In genomic region chr4:86851331-86851730, GRCm38 (mm10) we compare ENCODE assay signal across 17 mouse cellular contexts. TPM values are rescaled to one million over a fixed set of nuclear protein-coding genes. Genes with fewer than 3 reads are reported as not detected.
DNase-seq lines count a peak whose midpoint lies in the region; ATAC-seq and TF ChIP-seq lines count a peak whose summit lies in the region.
"Had no signal": no experiment of that assay in that cellular context is flagged by ENCODE, and none has a peak within 500 bp of the region (broad histone marks: within the 10 kb centered on the region; RNA-seq: fewer than 3 reads in every experiment).

No protein-coding gene starts in this region.

- no peak overlapping the region for H3K4me3 ChIP-seq in hindbrain, embryonic 13.5 days
- no peak overlapping the region for H3K4me3 ChIP-seq in hindbrain, embryonic 11.5 days (ENCODE audit: low read depth, low read length)
- H3K4me3 ChIP-seq in liver, embryonic 13.5 days (replicated peaks): no peak overlapping the region
- no peak overlapping the region for H3K4me3 ChIP-seq in ES-Bruce4 (ENCODE audit: low read depth, low read length)
- H3K4me3 ChIP-seq in forebrain, embryonic 15.5 days: no peak overlapping the region
- H3K4me3 ChIP-seq: embryonic facial prominence, embryonic 10.5 days; gastrocnemius, adult 2 months; intestine, embryonic 15.5 days; layer of hippocampus, adult 2 months; megakaryocyte, embryonic 14.5 days had no signal

- TF ChIP-seq POLR2A in ES-Bruce4 (IDR thresholded peaks at IDR 0.05; ENCODE audit: insufficient read depth, low read length): no peak

- no peaks in the 10 kb centered on the region for H3K9me3 ChIP-seq in hindbrain, embryonic 13.5 days
- no peaks in the 10 kb centered on the region for H3K9me3 ChIP-seq in hindbrain, embryonic 11.5 days (ENCODE audit: control insufficient read depth, low read length)
- no peaks in the 10 kb centered on the region for H3K9me3 ChIP-seq in liver, embryonic 13.5 days (replicated peaks)
- no peaks in the 10 kb centered on the region for H3K9me3 ChIP-seq in ES-Bruce4 (replicated peaks; ENCODE audit: control insufficient read depth, insufficient read depth, low read length, poor library complexity, severe bottlenecking)
- no peaks in the 10 kb centered on the region for H3K9me3 ChIP-seq in forebrain, embryonic 15.5 days
- H3K9me3 ChIP-seq: embryonic facial prominence, embryonic 10.5 days; intestine, embryonic 15.5 days; megakaryocyte, embryonic 14.5 days had no signal

- no peak for DNase-seq in hindbrain, embryonic 11.5 days (ENCODE audit: low spot score)
- no peak for DNase-seq in liver, embryonic 13.5 days
- DNase-seq in liver: no peak
- no peak for DNase-seq in spleen, adult 12 weeks (ENCODE audit: low spot score)
- DNase-seq: cerebellum, adult 8-10 months; gastrocnemius, adult 2 months; kidney, postnatal 10 days; layer of hippocampus, postnatal 36 days; lung, adult 2 months; right cerebral cortex, postnatal 25 days had no signal

- no peak overlapping the region for H3K27ac ChIP-seq in hindbrain, embryonic 13.5 days
- no peak overlapping the region for H3K27ac ChIP-seq in hindbrain, embryonic 11.5 days (ENCODE audit: low read depth, low read length)
- peak overlapping the region; percentile 30 for H3K27ac ChIP-seq in liver, embryonic 13.5 days
- peak overlapping the region; percentile 59; the same call in 1 of the 2 replicates for H3K27ac ChIP-seq in ES-Bruce4 (ENCODE audit: insufficient read depth, low read length)
- no peak overlapping the region for H3K27ac ChIP-seq in forebrain, embryonic 15.5 days (replicated peaks)
- H3K27ac ChIP-seq: embryonic facial prominence, embryonic 10.5 days; gastrocnemius, adult 2 months; intestine, embryonic 15.5 days; layer of hippocampus, adult 2 months had no signal

- H3K27me3 ChIP-seq in hindbrain, embryonic 13.5 days: no peaks in the 10 kb centered on the region
- H3K27me3 ChIP-seq in hindbrain, embryonic 11.5 days (ENCODE audit: control insufficient read depth, insufficient read depth, low read length): no peaks in the 10 kb centered on the region
- no peaks in the 10 kb centered on the region for H3K27me3 ChIP-seq in liver, embryonic 13.5 days
- H3K27me3 ChIP-seq in ES-Bruce4 (ENCODE audit: control insufficient read depth, insufficient read depth, low read length, poor library complexity, severe bottlenecking): no peaks in the 10 kb centered on the region
- no peaks in the 10 kb centered on the region for H3K27me3 ChIP-seq in forebrain, embryonic 15.5 days
- H3K27me3 ChIP-seq: intestine, embryonic 15.5 days; megakaryocyte, embryonic 14.5 days had no signal

- 0 out of 2 replicates have a peak, but pooled peaks have one; percentile 27 for ATAC-seq in hindbrain, embryonic 13.5 days (ENCODE audit: low FRiP score)
- no peak for ATAC-seq in hindbrain, embryonic 11.5 days (ENCODE audit: low FRiP score)
- no peak for ATAC-seq in liver, embryonic 13.5 days (ENCODE audit: low read depth)
- 0 out of 2 replicates have a peak, but pooled peaks have one; percentile 7 for ATAC-seq in forebrain, embryonic 15.5 days (replicated peaks)
- ATAC-seq: intestine, embryonic 15.5 days had no signal

- WGBS in hindbrain, embryonic 13.5 days: 87% methylated on average over 2 of the region's 2 CpGs
- WGBS in hindbrain, embryonic 11.5 days: 75% methylated on average over 2 of the region's 2 CpGs
- WGBS in liver, embryonic 13.5 days (ENCODE audit: insufficient replicate concordance): 66% methylated on average over 2 of the region's 2 CpGs
- WGBS in forebrain, embryonic 15.5 days: 89% methylated on average over 2 of the region's 2 CpGs

- TF ChIP-seq CTCF in ES-Bruce4 (IDR thresholded peaks at IDR 0.05; ENCODE audit: low read depth, low read length): no peak

- no peak overlapping the region for H3K4me2 ChIP-seq in hindbrain, embryonic 13.5 days
- no peak overlapping the region for H3K4me2 ChIP-seq in hindbrain, embryonic 11.5 days (replicated peaks; ENCODE audit: low read depth, low read length)
- H3K4me2 ChIP-seq in liver, embryonic 13.5 days: no peak overlapping the region
- H3K4me2 ChIP-seq in forebrain, embryonic 15.5 days (replicated peaks): no peak overlapping the region
- H3K4me2 ChIP-seq: intestine, embryonic 15.5 days had no signal

- peaks cover 57% of the 10 kb centered on the region for H3K36me3 ChIP-seq in hindbrain, embryonic 13.5 days
- H3K36me3 ChIP-seq in hindbrain, embryonic 11.5 days (ENCODE audit: control insufficient read depth, insufficient read depth, low read length): peaks cover 14% of the 10 kb centered on the region
- H3K36me3 ChIP-seq in liver, embryonic 13.5 days: peaks cover 50% of the 10 kb centered on the region
- peaks cover 37% of the 10 kb centered on the region for H3K36me3 ChIP-seq in ES-Bruce4 (ENCODE audit: control insufficient read depth, insufficient read depth, low read length, poor library complexity, severe bottlenecking)
- peaks cover 42% of the 10 kb centered on the region for H3K36me3 ChIP-seq in forebrain, embryonic 15.5 days

- H3K9ac ChIP-seq in hindbrain, embryonic 13.5 days: no peak overlapping the region
- no peak overlapping the region for H3K9ac ChIP-seq in hindbrain, embryonic 11.5 days (ENCODE audit: low read depth, low read length)
- H3K9ac ChIP-seq in liver, embryonic 13.5 days: no peak overlapping the region
- H3K9ac ChIP-seq in ES-Bruce4 (ENCODE audit: low read depth, poor library complexity, severe bottlenecking): no peak overlapping the region
- H3K9ac ChIP-seq in forebrain, embryonic 15.5 days (replicated peaks): no peak overlapping the region
- H3K9ac ChIP-seq: intestine, embryonic 15.5 days had no signal

- H3K4me1 ChIP-seq in hindbrain, embryonic 13.5 days (replicated peaks): peaks cover 13% of the 10 kb centered on the region
- no peaks in the 10 kb centered on the region for H3K4me1 ChIP-seq in hindbrain, embryonic 11.5 days (replicated peaks; ENCODE audit: control insufficient read depth, insufficient read depth, low read length)
- H3K4me1 ChIP-seq in liver, embryonic 13.5 days (replicated peaks): peaks cover 20% of the 10 kb centered on the region
- H3K4me1 ChIP-seq in ES-Bruce4 (ENCODE audit: control insufficient read depth, insufficient read depth, low read length): no peaks in the 10 kb centered on the region
- peaks cover 12% of the 10 kb centered on the region for H3K4me1 ChIP-seq in forebrain, embryonic 15.5 days
- H3K4me1 ChIP-seq: intestine, embryonic 15.5 days had no signal

- no peak for TF ChIP-seq EP300 in ES-Bruce4 (IDR thresholded peaks at IDR 0.05; ENCODE audit: insufficient read depth, low read depth, low read length)

RNA-seq across cellular contexts. Expression of gene Rps6, which starts 5.9 kb away (rescaled TPM):
- polyA plus RNA-seq in hindbrain, embryonic 13.5 days (2015; fragmentation: Nextera tagmentation; extraction: Ambion mirVana): 441 and 451 TPM in 2 replicates
- polyA plus RNA-seq in hindbrain, embryonic 11.5 days (2014; fragmentation: Nextera tagmentation; extraction: Ambion mirVana): 643 and 708 TPM in 2 replicates
- 624 and 653 TPM in 2 replicates for polyA plus RNA-seq in liver, embryonic 13.5 days (2015; fragmentation: Nextera tagmentation; extraction: Ambion mirVana)
- 2,690 and 2,954 TPM in 2 replicates for polyA plus RNA-seq in ES-Bruce4 (2011; ENCODE audit: insufficient read depth, insufficient read length, low read depth, missing spikeins)
- 414 and 432 TPM in 2 replicates for polyA plus RNA-seq in forebrain, embryonic 15.5 days (2015; fragmentation: Nextera tagmentation; extraction: Ambion mirVana)

RNA-seq across cellular contexts. Expression of gene Acer2, which starts 22.9 kb away (rescaled TPM):
- polyA plus RNA-seq in hindbrain, embryonic 13.5 days (2015; fragmentation: Nextera tagmentation; extraction: Ambion mirVana): 21.6 and 23.6 TPM in 2 replicates
- 11.0 and 12.9 TPM in 2 replicates for polyA plus RNA-seq in hindbrain, embryonic 11.5 days (2014; fragmentation: Nextera tagmentation; extraction: Ambion mirVana)
- polyA plus RNA-seq in liver, embryonic 13.5 days (2015; fragmentation: Nextera tagmentation; extraction: Ambion mirVana): 5.3 and 6.7 TPM in 2 replicates
- 20.8 and 22.1 TPM in 2 replicates for polyA plus RNA-seq in ES-Bruce4 (2011; ENCODE audit: insufficient read depth, insufficient read length, low read depth, missing spikeins)
- polyA plus RNA-seq in forebrain, embryonic 15.5 days (2015; fragmentation: Nextera tagmentation; extraction: Ambion mirVana): 10.8 and 11.3 TPM in 2 replicates

Comparison
In these comparisons a context has a peak if more than half of its experiments do, and no peak if none do; other contexts are left out.
1. ATAC-seq: peak in hindbrain, embryonic 13.5 days (single experiment) and forebrain, embryonic 15.5 days (single experiment); none in hindbrain, embryonic 11.5 days (single experiment) and liver, embryonic 13.5 days (single experiment).
2. H3K27ac ChIP-seq: peak in liver, embryonic 13.5 days (single experiment) and ES-Bruce4 (single experiment); none in hindbrain, embryonic 13.5 days (single experiment), hindbrain, embryonic 11.5 days (single experiment) and forebrain, embryonic 15.5 days (single experiment).